Mouse (Mus musculus) mature B cell (primary cell): ENCODE results near the gene Hist1h3c.
"Not testable (repeated sequence)": the region's sequence is repeated elsewhere in the genome, so short reads cannot be mapped to it uniquely, and the experiment has no call there.

Experiments used
- in situ Hi-C: fragments of 300-500 bp; cut with MboI; formaldehyde crosslinking; loops from 2 replicates; pipeline ENCODE4 v1.14.3; 2019

Hist1h3c gene

DNA sequence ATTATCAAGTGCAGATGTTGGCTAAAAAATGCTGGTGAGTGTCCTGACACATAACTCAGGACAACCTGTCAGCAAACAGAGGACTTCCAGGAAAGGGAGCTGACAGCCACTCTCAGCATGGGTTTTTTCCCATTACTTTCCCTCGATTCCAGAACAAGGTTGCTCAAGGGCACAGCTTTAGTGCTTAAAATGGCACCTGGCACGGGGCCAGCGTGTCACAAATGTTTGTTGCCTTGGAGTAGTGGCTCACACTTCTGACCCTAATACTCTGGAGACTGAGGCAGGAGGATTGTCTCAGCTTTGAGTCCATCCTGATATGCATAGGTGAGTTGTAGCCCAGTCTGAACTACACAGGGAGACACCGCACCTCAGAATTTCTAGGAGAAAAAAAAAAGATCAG is 36.7 kb downstream of the Hist1h3c start:
- in situ Hi-C loops, result no loop called here

DNA sequence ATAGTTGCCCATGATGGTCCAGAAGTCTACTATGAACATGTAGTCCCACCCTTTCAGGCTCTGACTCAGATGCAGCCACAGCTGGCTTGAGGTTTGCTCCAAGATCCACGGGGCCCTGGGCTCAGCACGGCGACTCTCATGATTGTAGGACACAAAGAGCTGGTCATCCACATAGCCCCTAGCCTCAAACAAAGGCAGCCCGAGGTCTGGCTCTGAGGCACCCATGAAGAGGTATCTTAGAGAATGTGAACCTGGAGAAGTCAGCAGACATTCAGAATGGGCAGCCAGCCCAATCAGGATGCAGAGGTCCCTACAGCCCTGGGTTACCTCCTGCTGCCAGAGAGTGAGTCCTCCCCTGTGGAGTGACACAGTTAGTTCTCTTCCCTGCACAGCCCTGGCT is 37.4 kb downstream of the Hist1h3c start:
- in situ Hi-C loops, result no loop called here

DNA sequence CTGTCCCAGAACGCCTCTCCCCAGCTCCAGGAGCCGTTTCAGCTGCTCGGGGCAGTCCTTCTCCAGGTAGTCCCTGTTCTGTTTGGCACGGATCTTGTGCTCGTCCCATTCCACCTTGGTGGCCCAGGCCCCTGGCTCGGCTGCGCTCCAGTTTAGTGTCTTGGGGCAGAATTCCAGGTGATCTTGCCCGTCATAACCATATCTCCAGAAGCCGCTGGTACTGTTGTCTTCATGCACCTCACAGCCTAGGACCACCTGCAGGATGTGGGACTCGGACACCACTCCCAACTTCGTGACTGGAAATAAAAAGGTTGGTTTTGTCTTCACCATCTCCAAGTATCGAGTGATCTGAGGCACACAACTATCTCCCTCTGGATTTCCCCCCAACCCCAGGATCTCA is 38.6 kb downstream of the Hist1h3c start:
- in situ Hi-C loops, result no loop called here

DNA sequence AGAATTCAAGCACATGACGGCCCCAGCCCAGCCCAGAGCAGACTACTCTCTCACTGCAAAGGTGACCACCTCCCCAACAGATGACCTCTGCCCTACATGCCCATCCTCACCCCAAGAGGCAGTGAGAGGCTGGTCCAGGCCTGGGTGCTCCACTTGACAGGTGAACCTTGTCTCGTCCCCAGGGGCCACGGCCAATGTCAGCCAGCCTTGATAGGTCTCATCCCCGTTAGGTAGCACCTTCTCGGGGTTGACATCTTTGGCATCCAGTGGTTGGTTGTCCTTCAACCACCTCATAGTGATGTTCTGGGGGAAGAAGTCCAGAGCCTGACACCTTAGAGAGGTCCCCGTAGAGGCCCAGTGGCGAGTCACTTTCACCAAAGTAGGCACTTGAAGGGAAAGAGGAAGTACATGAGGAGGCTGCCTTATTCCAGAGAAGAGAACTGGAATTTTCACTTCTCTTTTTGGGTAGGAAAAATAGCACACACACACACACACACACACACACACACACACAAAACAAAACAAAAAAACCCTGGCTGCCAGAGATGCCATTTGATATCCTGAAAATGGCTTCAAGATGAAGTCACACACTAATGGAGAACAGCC is 39.5 kb downstream of the Hist1h3c start:
- in situ Hi-C loops, result no loop called here

DNA sequence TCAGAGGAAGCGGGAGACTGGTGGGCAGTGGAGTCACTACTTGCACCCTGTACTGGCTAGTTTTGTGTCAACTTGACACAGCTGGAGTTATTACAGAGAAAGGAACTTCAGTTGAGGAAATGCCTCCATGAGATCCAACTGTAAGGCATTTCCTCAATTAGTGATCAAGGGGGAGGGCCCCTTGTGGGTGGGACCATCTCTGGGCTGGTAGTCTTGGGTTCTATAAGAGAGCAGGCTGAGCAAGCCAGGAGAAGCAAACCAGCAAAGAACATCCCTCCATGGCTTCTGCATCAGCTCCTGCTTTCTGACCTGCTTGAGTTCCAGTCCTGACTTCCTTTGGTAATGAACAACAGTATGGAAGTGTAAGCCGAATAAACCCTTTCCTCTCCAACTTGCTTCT is 42.6 kb downstream of the Hist1h3c start:
- in situ Hi-C loops, result not testable (repeated sequence)

DNA sequence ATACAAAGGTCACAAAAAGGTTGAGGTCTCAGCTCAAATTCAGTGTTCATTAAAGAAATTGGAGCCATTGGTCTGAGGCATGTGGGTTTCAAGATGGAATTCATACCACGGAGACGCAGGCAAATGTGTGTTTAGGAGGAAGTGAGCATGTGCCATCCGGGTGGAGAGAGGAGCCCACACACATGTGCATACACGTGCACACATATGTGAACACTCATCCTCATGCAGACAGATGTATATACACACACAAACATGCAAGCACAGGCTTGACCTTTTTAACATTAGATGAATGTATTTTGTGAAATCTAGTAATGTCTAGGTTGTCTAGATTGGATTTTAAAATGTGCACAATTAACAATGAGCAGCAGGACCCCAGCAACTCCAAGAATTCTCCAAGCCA is 43.2 kb downstream of the Hist1h3c start:
- in situ Hi-C loops, result no loop called here

DNA sequence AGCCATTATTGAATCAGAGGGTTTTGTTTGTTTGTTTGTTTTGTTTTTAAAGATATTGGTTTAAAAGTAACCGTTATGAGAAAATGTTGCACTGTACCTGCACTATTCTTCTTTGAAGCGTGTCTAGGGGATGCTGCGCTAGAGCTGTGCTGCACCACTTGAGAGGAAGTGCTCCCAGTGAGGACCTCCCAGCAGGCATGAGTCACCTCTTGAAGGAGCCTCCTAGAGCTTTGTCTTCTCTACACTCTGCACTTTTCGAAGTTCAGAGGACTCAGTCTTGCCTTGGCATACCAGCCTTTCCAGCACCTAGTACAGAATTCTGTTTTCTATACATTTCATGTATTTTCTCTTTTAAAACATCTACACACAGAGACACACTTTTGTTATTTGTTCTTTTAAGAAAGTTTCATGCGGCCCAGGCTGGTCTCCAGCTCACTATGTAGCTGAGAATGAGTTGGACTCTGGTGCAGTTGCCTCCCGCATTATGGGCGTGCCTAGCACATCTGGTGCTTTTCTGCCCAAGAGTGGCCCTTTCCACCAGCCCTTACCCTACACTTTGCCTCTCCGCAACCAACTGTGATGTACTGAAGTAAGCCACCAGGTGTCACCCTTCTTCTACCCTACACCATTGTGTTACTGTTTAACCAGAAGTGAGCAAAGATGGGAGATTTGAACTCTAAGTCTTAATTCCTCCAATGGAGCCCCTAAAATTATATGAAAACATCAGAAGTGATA is 44.4 kb downstream of the Hist1h3c start:
- in situ Hi-C loops, result no loop called here

DNA sequence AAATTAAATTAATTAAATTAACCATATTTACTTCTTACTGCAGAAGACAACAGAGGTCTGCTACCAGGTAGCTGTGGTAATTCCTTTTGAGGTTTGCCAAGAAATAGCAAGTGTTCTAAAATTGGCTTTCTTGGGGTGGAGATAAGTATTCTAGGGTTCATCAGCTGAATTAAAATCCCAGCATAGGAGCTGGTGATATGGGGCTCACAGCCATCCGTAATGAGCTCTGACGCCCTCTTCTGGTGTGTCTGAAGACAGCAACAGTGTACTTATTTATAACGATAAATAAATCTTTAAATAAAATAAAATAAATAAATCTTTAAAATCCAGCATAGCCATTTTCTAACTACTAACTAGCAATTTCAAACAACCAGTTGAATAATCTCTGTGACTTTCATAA is 45.6 kb downstream of the Hist1h3c start:
- in situ Hi-C loops, result loop anchor here (5.0 to 25.0 kb wide), 2 partner anchors 38 to 112 kb away; partner anchors contain the start of genes Hist1h1c, Hist1h3d and Hist1h4d

DNA sequence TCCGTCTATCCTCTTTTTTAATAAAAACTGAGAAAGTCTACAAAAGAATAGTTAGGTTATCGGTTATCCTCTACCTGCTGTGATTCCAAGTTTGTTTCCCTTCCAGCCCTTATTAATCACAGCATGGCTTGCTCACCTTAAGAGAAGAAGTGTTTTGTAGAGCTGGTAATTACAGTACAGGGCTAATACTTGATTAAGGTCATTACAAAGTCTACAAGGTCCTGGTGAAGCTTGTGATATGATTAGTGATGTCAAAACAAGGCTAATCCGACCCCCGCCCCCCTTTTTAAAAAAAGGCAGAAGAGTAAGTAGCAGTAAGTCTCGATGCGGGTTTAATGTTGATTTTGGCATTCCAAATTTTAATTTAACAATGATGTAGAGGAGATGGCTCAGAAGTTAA is 46.4 kb downstream of the Hist1h3c start:
- in situ Hi-C loops, result loop anchor here (5.0 to 25.0 kb wide), 2 partner anchors 38 to 112 kb away; partner anchors contain the start of genes Hist1h1c, Hist1h3d and Hist1h4d

DNA sequence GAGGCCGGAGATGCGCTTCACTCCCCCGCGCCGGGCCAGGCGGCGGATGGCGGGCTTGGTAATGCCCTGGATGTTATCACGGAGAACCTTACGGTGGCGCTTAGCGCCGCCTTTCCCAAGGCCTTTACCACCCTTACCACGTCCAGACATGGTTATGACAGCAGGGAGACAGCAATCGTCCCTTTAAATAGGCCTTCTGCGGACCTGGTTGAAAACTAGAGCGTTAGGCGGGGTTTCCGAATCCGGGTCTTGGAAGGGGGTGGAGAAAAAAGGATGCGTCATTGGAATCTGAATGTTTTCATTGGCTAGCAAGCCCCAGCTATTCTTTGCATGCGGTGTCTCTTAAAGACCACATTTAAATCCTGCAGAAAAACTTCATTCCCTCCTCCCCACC is 47.1 kb downstream of the Hist1h3c start, which contains the start of gene Hist1h4c:
Gene Hist1h4c (minus strand): TSS at position 155 of the 394 bp plus-strand sequence.
- in situ Hi-C loops, result loop anchor here (5.0 to 25.0 kb wide), 2 partner anchors 39 to 111 kb away; partner anchors contain the start of genes Hist1h1c, Hist1h3d and Hist1h4d

DNA sequence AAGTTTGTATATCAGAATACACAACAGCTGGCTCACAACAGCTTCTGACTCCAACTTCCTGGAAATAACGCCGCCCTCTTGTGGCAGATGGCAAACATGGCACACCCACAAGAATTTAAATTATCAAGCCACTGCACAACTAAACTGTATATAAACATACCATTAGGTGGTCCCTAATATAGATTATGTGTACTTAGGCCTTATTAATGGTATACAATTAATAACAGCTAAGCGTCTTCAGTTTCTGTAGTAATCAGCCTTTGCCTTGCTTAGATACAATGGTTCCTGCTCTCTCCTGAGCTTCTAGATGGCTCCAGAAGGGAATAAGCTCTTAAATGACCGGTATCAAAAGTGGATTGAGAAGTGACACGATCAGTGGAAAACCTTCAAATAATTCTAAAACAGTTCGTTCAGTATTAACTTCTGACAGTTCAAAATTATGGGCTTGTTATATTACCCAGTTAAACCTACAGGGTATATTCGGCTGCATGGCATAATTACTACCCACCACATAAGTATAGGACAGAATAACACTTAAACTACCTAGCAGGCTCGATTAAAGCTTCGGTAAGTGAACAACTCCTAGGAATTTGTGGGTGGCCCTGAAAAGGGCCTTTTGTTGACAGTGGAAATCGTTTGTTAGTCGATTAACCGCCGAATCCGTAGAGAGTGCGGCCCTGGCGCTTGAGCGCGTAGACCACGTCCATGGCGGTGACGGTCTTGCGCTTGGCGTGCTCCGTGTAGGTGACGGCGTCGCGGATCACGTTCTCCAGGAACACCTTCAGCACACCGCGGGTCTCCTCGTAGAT is 47.7 kb downstream of the Hist1h3c start:
- in situ Hi-C loops, result loop anchor here (5.0 to 25.0 kb wide), 2 partner anchors 40 to 110 kb away; partner anchors contain the start of genes Hist1h1c, Hist1h3d and Hist1h4d

DNA sequence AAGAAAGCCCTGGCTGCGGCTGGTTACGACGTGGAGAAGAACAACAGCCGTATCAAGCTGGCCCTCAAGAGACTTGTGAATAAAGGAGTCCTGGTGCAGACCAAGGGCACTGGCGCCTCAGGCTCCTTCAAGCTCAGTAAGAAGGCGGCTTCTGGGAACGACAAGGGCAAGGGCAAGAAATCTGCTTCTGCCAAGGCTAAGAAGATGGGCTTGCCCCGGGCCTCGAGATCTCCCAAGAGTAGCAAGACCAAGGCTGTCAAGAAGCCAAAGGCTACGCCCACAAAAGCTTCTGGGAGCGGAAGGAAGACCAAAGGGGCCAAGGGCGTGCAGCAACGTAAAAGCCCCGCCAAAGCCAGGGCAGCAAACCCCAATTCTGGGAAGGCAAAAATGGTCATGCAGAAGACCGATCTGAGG is 49.3 kb downstream of the Hist1h3c start:
- in situ Hi-C loops, result loop anchor here (5.0 to 25.0 kb wide), 2 partner anchors 41 to 109 kb away; partner anchors contain the start of genes Hist1h1c, Hist1h3d and Hist1h4d

DNA sequence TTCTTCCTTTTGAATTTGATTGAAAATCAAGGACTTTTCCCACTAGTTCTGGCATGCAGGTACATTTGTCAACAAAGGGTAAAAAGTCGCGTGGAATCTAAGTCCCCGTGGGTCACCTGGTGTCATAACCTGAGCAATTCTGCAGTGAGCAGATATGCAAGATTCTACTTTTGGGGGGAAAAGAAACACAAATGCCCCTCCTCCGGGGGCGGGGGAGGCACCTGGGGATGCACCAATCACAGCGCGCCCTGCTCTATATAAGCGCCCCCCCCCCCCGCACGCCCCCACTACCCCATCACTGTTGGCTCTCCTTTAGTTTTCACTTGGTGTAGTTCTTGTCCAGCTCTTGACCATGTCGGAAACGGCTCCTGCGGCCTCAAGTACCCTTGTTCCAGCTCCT is 49.9 kb downstream of the Hist1h3c start, which contains the start of gene Hist1h1t:
Gene Hist1h1t (plus strand): TSS at position 301 of the 400 bp plus-strand sequence.
- in situ Hi-C loops, result loop anchor here (5.0 to 25.0 kb wide), 2 partner anchors 42 to 108 kb away; partner anchors contain the start of genes Hist1h1c, Hist1h3d and Hist1h4d
